Mouse (Mus musculus) limb, embryonic 10.5 days (tissue): ENCODE results near the gene Ciz1. TPM values are rescaled to one million over a fixed set of nuclear protein-coding genes. Genes with fewer than 3 reads are reported as not detected.

Source experiments
- DNase-seq: peaks from one replicate; pipeline ENCODE4 v3.0.0-alpha.2; 2017; ENCODE audit warnings: low spot score
- H3K27ac ChIP-seq: fragments of 300-500 bp; sonication (generic); 2 replicates; pipeline ENCODE4 v1.5.1; 2016; ENCODE audit warnings: mild to moderate bottlenecking
- H3K27me3 ChIP-seq: fragments of 300-500 bp; sonication (generic); 2 replicates; pipeline ENCODE4 v1.6.1; 2016; ENCODE audit warnings: low read depth, mild to moderate bottlenecking; ENCODE audit not compliant: poor library complexity, severe bottlenecking
- H3K36me3 ChIP-seq: fragments of 300-500 bp; sonication (generic); 2 replicates; pipeline ENCODE4 v1.6.1; 2016; ENCODE audit warnings: mild to moderate bottlenecking, moderate library complexity
- H3K4me1 ChIP-seq: fragments of 300-500 bp; sonication (generic); 2 replicates; pipeline ENCODE4 v1.6.1; 2016
- H3K4me3 ChIP-seq: fragments of 300-500 bp; sonication (generic); 2 replicates; pipeline ENCODE4 v1.5.1; 2016; ENCODE audit warnings: mild to moderate bottlenecking, moderate library complexity
- H3K9me3 ChIP-seq: fragments of 300-500 bp; sonication (generic); replicated peaks from 2 replicates; pipeline ENCODE4 v1.6.1; 2016; ENCODE audit warnings: mild to moderate bottlenecking
- WGBS: fragments of 180-500 bp; shearing (Covaris S2); methylation state at CpG from one replicate; pipeline ENCODE4 v1.1.7; 2016; 5-methylcytosine and 5-hydroxymethylcytosine counted together
- polyA plus RNA-seq: library from polyadenylated mRNA; unstranded; fragments of >200 nt; fragmentation: Nextera tagmentation; extraction: Ambion mirVana; gene quantifications from 2 replicates; pipeline ENCODE4 v1.2.1, GENCODE M21; 2016

Gene Ciz1
- 61.3 and 74.8 TPM in 2 replicates for polyA plus RNA-seq

GRCm38 (mm10) chr2:32352151-32353006 lies at the start of gene Ciz1:
Ciz1 (plus strand) TSS chr2:32352327.
- DNase-seq = peak; percentile 70
- H3K27ac ChIP-seq = peak within 1 kb of the TSS; percentile 92
- peak within 1 kb of the TSS; percentile 81 for H3K4me3 ChIP-seq
- no peaks in the 10 kb centered on the region for H3K9me3 ChIP-seq
- H3K27me3 ChIP-seq = peaks cover 6% of the 10 kb centered on the region; the same call in 1 of the 2 replicates
- peaks cover 44% of the 10 kb centered on the region for H3K4me1 ChIP-seq
- WGBS = 2% methylated on average over 45 of the region's 52 CpGs
- H3K36me3 ChIP-seq = peaks cover 29% of the 10 kb centered on the region

GRCm38 (mm10) chr2:32302952-32303351 lies 49.2 kb upstream of the Ciz1 start:
- Histone ChIP-seq H3K36me3 (peaks cover 100% of the 10 kb centered on the region), H3K4me1 (peaks cover 17% of the 10 kb centered on the region), H3K27ac (no peak overlapping the region), H3K27me3 (no peaks in the 10 kb centered on the region), H3K4me3 (no peak overlapping the region), H3K9me3 (no peaks in the 10 kb centered on the region)
- no peak for DNase-seq
- 89% methylated on average over 10 of the region's 10 CpGs for WGBS

GRCm38 (mm10) chr2:32304145-32304832 lies 47.8 kb upstream of the Ciz1 start:
- H3K27ac ChIP-seq = peak overlapping the region; percentile 73
- H3K9me3 ChIP-seq = no peaks in the 10 kb centered on the region
- 59% methylated on average over 8 of the region's 8 CpGs for WGBS
- peaks cover 100% of the 10 kb centered on the region for H3K36me3 ChIP-seq
- H3K4me3 ChIP-seq = no peak overlapping the region
- peaks cover 29% of the 10 kb centered on the region for H3K4me1 ChIP-seq
- DNase-seq = peak; percentile 85
- no peaks in the 10 kb centered on the region for H3K27me3 ChIP-seq

- H3K36me3 ChIP-seq = peaks cover 100% of the 10 kb centered on the region
- H3K27ac ChIP-seq = peak overlapping the region; percentile 73; the same call in 1 of the 2 replicates
- 93% methylated on average over 5 of the region's 5 CpGs for WGBS
These were observed 46.5 kb upstream of the Ciz1 start for GRCm38 (mm10) chr2:32305668-32306067.

GRCm38 (mm10) chr2:32306176-32306575 lies 46.0 kb upstream of the Ciz1 start:
- Histone ChIP-seq H3K27me3 (no peaks in the 10 kb centered on the region), H3K4me1 (peaks cover 48% of the 10 kb centered on the region), H3K27ac (peak overlapping the region; percentile 73; the same call in 1 of the 2 replicates), H3K9me3 (no peaks in the 10 kb centered on the region), H3K4me3 (no peak overlapping the region), H3K36me3 (peaks cover 100% of the 10 kb centered on the region)
- DNase-seq = no peak
- WGBS = 86% methylated on average over 9 of the region's 9 CpGs

More at GRCm38 (mm10) chr2:32305668-32306067, 46.5 kb upstream of the Ciz1 start:
- no peak for DNase-seq
- Histone ChIP-seq H3K4me3 (no peak overlapping the region), H3K4me1 (peaks cover 43% of the 10 kb centered on the region), H3K27me3 (no peaks in the 10 kb centered on the region), H3K9me3 (no peaks in the 10 kb centered on the region)

- no peak overlapping the region for H3K4me3 ChIP-seq
- no peaks in the 10 kb centered on the region for H3K9me3 ChIP-seq
- H3K27ac ChIP-seq = no peak overlapping the region
- peaks cover 59% of the 10 kb centered on the region for H3K4me1 ChIP-seq
- 91% methylated on average over 6 of the region's 6 CpGs for WGBS
- no peaks in the 10 kb centered on the region for H3K27me3 ChIP-seq
- peaks cover 88% of the 10 kb centered on the region for H3K36me3 ChIP-seq
- DNase-seq = no peak
These were observed 44.8 kb upstream of the Ciz1 start for GRCm38 (mm10) chr2:32307247-32307798.

- Histone ChIP-seq H3K27me3 (no peaks in the 10 kb centered on the region), H3K9me3 (no peaks in the 10 kb centered on the region), H3K27ac (peak overlapping the region; percentile 44; the same call in 1 of the 2 replicates), H3K4me1 (peaks cover 67% of the 10 kb centered on the region), H3K4me3 (0 out of 2 replicates have a peak overlapping the region, but pooled peaks have one; percentile 8), H3K36me3 (peaks cover 83% of the 10 kb centered on the region)
- 52% methylated on average over 8 of the region's 8 CpGs for WGBS
- peak; percentile 74 for DNase-seq
These were observed 44.0 kb upstream of the Ciz1 start for GRCm38 (mm10) chr2:32307941-32308760.

GRCm38 (mm10) chr2:32308870-32309568 lies 43.1 kb upstream of the Ciz1 start:
- WGBS = 87% methylated on average over 16 of the region's 16 CpGs
- peaks cover 71% of the 10 kb centered on the region for H3K4me1 ChIP-seq
- no peaks in the 10 kb centered on the region for H3K27me3 ChIP-seq

GRCm38 (mm10) chr2:32310096-32310845 lies 41.9 kb upstream of the Ciz1 start:
- Histone ChIP-seq H3K36me3 (peaks cover 80% of the 10 kb centered on the region), H3K9me3 (no peaks in the 10 kb centered on the region), H3K27me3 (no peaks in the 10 kb centered on the region), H3K27ac (peak overlapping the region; percentile 16; the same call in 1 of the 2 replicates), H3K4me3 (peak overlapping the region; percentile 67; the same call in 1 of the 2 replicates), H3K4me1 (peaks cover 69% of the 10 kb centered on the region)
- no peak for DNase-seq
- 88% methylated on average over 18 of the region's 18 CpGs for WGBS

More at GRCm38 (mm10) chr2:32308870-32309568, 43.1 kb upstream of the Ciz1 start:
- no peak overlapping the region for H3K4me3 ChIP-seq
- no peaks in the 10 kb centered on the region for H3K9me3 ChIP-seq
- no peak for DNase-seq
- 0 out of 2 replicates have a peak overlapping the region, but pooled peaks have one; percentile 16 for H3K27ac ChIP-seq
- H3K36me3 ChIP-seq = peaks cover 83% of the 10 kb centered on the region

- H3K4me3 ChIP-seq = peak overlapping the region; percentile 67
- DNase-seq = peak; percentile 54
- peak overlapping the region; percentile 91 for H3K27ac ChIP-seq
- no peaks in the 10 kb centered on the region for H3K9me3 ChIP-seq
- H3K4me1 ChIP-seq = peaks cover 78% of the 10 kb centered on the region
- no peaks in the 10 kb centered on the region for H3K27me3 ChIP-seq
- peaks cover 71% of the 10 kb centered on the region for H3K36me3 ChIP-seq
- WGBS = 7% methylated on average over 42 of the region's 42 CpGs
These were observed 40.4 kb upstream of the Ciz1 start for GRCm38 (mm10) chr2:32311443-32312317.
